Mouse (Mus musculus) embryonic facial prominence, embryonic 14.5 days (tissue): ENCODE measurements around the gene Qdpr. TPM values are rescaled to one million over a fixed set of nuclear protein-coding genes. Genes with fewer than 3 reads are reported as not detected.

Experiments used
- ATAC-seq: fragments of 200-750 bp; cut with Nextera tagmentation; 2 replicates; pipeline ENCODE4 v1.8.0; 2017; ENCODE audit warnings: low read depth, moderate number of reproducible peaks, moderate TSS enrichment
- DNase-seq: peaks from one replicate; pipeline ENCODE4 v3.0.0-alpha.2; 2015; ENCODE audit warnings: low spot score
- H3K27ac ChIP-seq: fragments of 300-500 bp; sonication (generic); replicated peaks from 2 replicates; pipeline ENCODE4 v1.5.1; 2014; ENCODE audit warnings: low read depth, mild to moderate bottlenecking, low read length, moderate library complexity
- H3K27me3 ChIP-seq: fragments of 300-500 bp; sonication (generic); replicated peaks from 2 replicates; pipeline ENCODE4 v1.6.1; 2014; ENCODE audit warnings: low read length; ENCODE audit not compliant: control insufficient read depth, insufficient read depth
- H3K36me3 ChIP-seq: fragments of 300-500 bp; sonication (generic); 2 replicates; pipeline ENCODE4 v1.6.1; 2014; ENCODE audit warnings: low read length, mixed read lengths; ENCODE audit not compliant: control insufficient read depth, insufficient read depth
- H3K4me1 ChIP-seq: fragments of 300-500 bp; sonication (generic); 2 replicates; pipeline ENCODE4 v1.6.1; 2014; ENCODE audit warnings: antibody characterized with exemption, low read length; ENCODE audit not compliant: control insufficient read depth, insufficient read depth
- H3K4me2 ChIP-seq: fragments of 300-500 bp; sonication (generic); 2 replicates; pipeline ENCODE4 v1.6.1; 2014; ENCODE audit warnings: low read depth, mild to moderate bottlenecking, low read length, moderate library complexity, mixed read lengths
- H3K4me3 ChIP-seq: fragments of 300-500 bp; sonication (generic); 2 replicates; pipeline ENCODE4 v1.5.1; 2014; ENCODE audit warnings: low read depth, mild to moderate bottlenecking, low read length
- H3K9ac ChIP-seq: fragments of 300-500 bp; sonication (generic); 2 replicates; pipeline ENCODE4 v1.6.1; 2014; ENCODE audit warnings: low read depth, mild to moderate bottlenecking, low read length, moderate library complexity, mixed read lengths
- H3K9me3 ChIP-seq: fragments of 300-500 bp; sonication (generic); 2 replicates; pipeline ENCODE4 v1.6.1; 2016; ENCODE audit warnings: low read length; ENCODE audit not compliant: control insufficient read depth
- WGBS: fragments of 180-500 bp; shearing (Covaris S2); extraction: QIAGEN DNeasy Blood & Tissue Kit; methylation state at CpG from one replicate; pipeline ENCODE4 v1.1.7; 2014; 5-methylcytosine and 5-hydroxymethylcytosine counted together
- polyA plus RNA-seq: library from polyadenylated mRNA; unstranded; fragments of >200 nt; fragmentation: Nextera tagmentation; extraction: Ambion mirVana; gene quantifications from 2 replicates; pipeline ENCODE4 v1.2.1, GENCODE M21; 2014

Qdpr gene
- polyA plus RNA-seq, 1 experiment from 2014 or later: 122 TPM

GRCm38 (mm10) chr5:45493191-45494092 lies 43.4 kb upstream of the Qdpr start, which contains the start of gene Lap3:
Lap3 (plus strand) TSS chr5:45493374.
- H3K4me3 ChIP-seq: peak within 1 kb of the TSS; percentile 87
- under 1% methylated on average over 50 of the region's 78 CpGs for WGBS
- peak within 1 kb of the TSS; percentile 81 for H3K4me2 ChIP-seq
- peaks cover 21% of the 10 kb centered on the region for H3K36me3 ChIP-seq
- peak within 1 kb of the TSS; percentile 75 for H3K27ac ChIP-seq
- H3K9me3 ChIP-seq: no peaks in the 10 kb centered on the region
- H3K4me1 ChIP-seq: peaks cover 8% of the 10 kb centered on the region
- peak; percentile 97 for DNase-seq
- no peaks in the 10 kb centered on the region for H3K27me3 ChIP-seq
- H3K9ac ChIP-seq: peak within 1 kb of the TSS; percentile 87
- ATAC-seq: peak; percentile 95

GRCm38 (mm10) chr5:45491776-45492175 lies 41.7 kb upstream of the Qdpr start:
- H3K9ac ChIP-seq: no peak overlapping the region
- no peak overlapping the region for H3K4me2 ChIP-seq
- H3K27me3 ChIP-seq: no peaks in the 10 kb centered on the region
- no peaks in the 10 kb centered on the region for H3K9me3 ChIP-seq
- no peak for DNase-seq
- 67% methylated on average over 4 of the region's 4 CpGs for WGBS
- H3K4me1 ChIP-seq: peaks cover 8% of the 10 kb centered on the region
- H3K27ac ChIP-seq: no peak overlapping the region
- no peak overlapping the region for H3K4me3 ChIP-seq
- H3K36me3 ChIP-seq: peaks cover 4% of the 10 kb centered on the region; the same call in 1 of the 2 replicates
- ATAC-seq: no peak

GRCm38 (mm10) chr5:45483654-45484053 lies 33.6 kb upstream of the Qdpr start:
- WGBS: 74% methylated on average over 1 of the region's 1 CpGs
- ATAC-seq: no peak
- no peak overlapping the region for H3K4me3 ChIP-seq

GRCm38 (mm10) chr5:45482607-45483006 lies 32.6 kb upstream of the Qdpr start:
- Histone ChIP-seq H3K9ac (no peak overlapping the region), H3K4me1 (no peaks in the 10 kb centered on the region), H3K36me3 (no peaks in the 10 kb centered on the region), H3K4me2 (no peak overlapping the region), H3K4me3 (no peak overlapping the region), H3K9me3 (no peaks in the 10 kb centered on the region), H3K27ac (no peak overlapping the region), H3K27me3 (no peaks in the 10 kb centered on the region)
- ATAC-seq: no peak
- DNase-seq: no peak
- 69% methylated on average over 3 of the region's 3 CpGs for WGBS

More at GRCm38 (mm10) chr5:45483654-45484053, 33.6 kb upstream of the Qdpr start:
- no peak for DNase-seq
- Histone ChIP-seq H3K36me3 (no peaks in the 10 kb centered on the region), H3K4me2 (no peak overlapping the region), H3K4me1 (no peaks in the 10 kb centered on the region), H3K9ac (no peak overlapping the region), H3K27ac (no peak overlapping the region), H3K9me3 (no peaks in the 10 kb centered on the region), H3K27me3 (no peaks in the 10 kb centered on the region)

GRCm38 (mm10) chr5:45481125-45481524 lies 31.1 kb upstream of the Qdpr start:
- H3K9ac ChIP-seq: no peak overlapping the region
- H3K4me3 ChIP-seq: no peak overlapping the region
- no peaks in the 10 kb centered on the region for H3K9me3 ChIP-seq
- DNase-seq: no peak
- no peak for ATAC-seq
- H3K4me1 ChIP-seq: peaks cover 2% of the 10 kb centered on the region; the same call in 1 of the 2 replicates
- no peaks in the 10 kb centered on the region for H3K36me3 ChIP-seq
- H3K27me3 ChIP-seq: no peaks in the 10 kb centered on the region
- no peak overlapping the region for H3K27ac ChIP-seq
- H3K4me2 ChIP-seq: no peak overlapping the region
- WGBS: 85% methylated on average over 2 of the region's 2 CpGs

- no peak overlapping the region for H3K27ac ChIP-seq
- no peaks in the 10 kb centered on the region for H3K36me3 ChIP-seq
- H3K4me1 ChIP-seq: peaks cover 3% of the 10 kb centered on the region; the same call in 1 of the 2 replicates
- no peaks in the 10 kb centered on the region for H3K9me3 ChIP-seq
- no peak overlapping the region for H3K9ac ChIP-seq
- no peak for ATAC-seq
- whole genome bisulfite sequencing: 88% methylated on average over 1 of the region's 1 CpGs
- no peak overlapping the region for H3K4me2 ChIP-seq
- H3K27me3 ChIP-seq: no peaks in the 10 kb centered on the region
- DNase-seq: no peak
- H3K4me3 ChIP-seq: no peak overlapping the region
Observed at GRCm38 (mm10) chr5:45480066-45480465, 30.0 kb upstream of the Qdpr start.

GRCm38 (mm10) chr5:45477601-45478000 lies 27.6 kb upstream of the Qdpr start:
- no peak for ATAC-seq
- WGBS: 71% methylated on average over 7 of the region's 7 CpGs

GRCm38 (mm10) chr5:45476288-45476687 lies 26.3 kb upstream of the Qdpr start:
- peaks cover 6% of the 10 kb centered on the region; the same call in 1 of the 2 replicates for H3K4me1 ChIP-seq
- 39% methylated on average over 6 of the region's 6 CpGs for WGBS
- no peaks in the 10 kb centered on the region for H3K27me3 ChIP-seq
- H3K4me2 ChIP-seq: no peak overlapping the region
- no peak overlapping the region for H3K4me3 ChIP-seq
- ATAC-seq (no peak; the same call in 1 of the 2 replicates), DNase-seq (peak; percentile 54)
- no peaks in the 10 kb centered on the region for H3K9me3 ChIP-seq
- H3K36me3 ChIP-seq: no peaks in the 10 kb centered on the region
- 0 out of 2 replicates have a peak overlapping the region, but pooled peaks have one; percentile 10 for H3K27ac ChIP-seq
- no peak overlapping the region for H3K9ac ChIP-seq

More at GRCm38 (mm10) chr5:45477601-45478000, 27.6 kb upstream of the Qdpr start:
- no peak overlapping the region for H3K4me3 ChIP-seq
- H3K36me3 ChIP-seq: no peaks in the 10 kb centered on the region
- no peak overlapping the region for H3K9ac ChIP-seq
- no peaks in the 10 kb centered on the region for H3K27me3 ChIP-seq
- peaks cover 6% of the 10 kb centered on the region; the same call in 1 of the 2 replicates for H3K4me1 ChIP-seq
- no peaks in the 10 kb centered on the region for H3K9me3 ChIP-seq
- DNase-seq: no peak
- no peak overlapping the region for H3K27ac ChIP-seq
- H3K4me2 ChIP-seq: no peak overlapping the region
